Mouse (Mus musculus): ENCODE results near the gene Ntn3. TPM values are rescaled to one million over a fixed set of nuclear protein-coding genes. Genes with fewer than 3 reads are reported as not detected.

Ntn3 gene
- polyA plus RNA-seq, 1 experiment: 0.13 TPM

DNA sequence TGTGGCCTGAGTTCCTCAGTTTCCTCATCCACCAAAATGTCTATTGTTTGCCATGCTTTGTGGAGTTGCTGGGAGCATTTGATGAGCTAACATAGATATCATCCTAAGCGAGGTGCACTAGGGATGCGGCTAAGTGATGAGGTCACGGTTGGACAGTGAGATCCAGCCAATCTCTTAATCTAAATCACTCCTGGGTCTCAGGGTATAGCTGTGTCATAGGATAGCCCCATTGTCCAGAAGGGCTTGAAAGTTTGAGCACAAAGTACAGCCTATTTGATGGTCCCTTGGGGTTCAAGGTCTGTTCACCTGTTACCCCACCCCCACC, 547 bp upstream of the Ntn3 start:
- Histone ChIP-seq H3K4me3 (no peak overlapping the region), H3K27me3 (ENCODE audit: control insufficient read depth, insufficient read depth, insufficient read length) (no peaks in the 10 kb centered on the region), H3K79me2 (ENCODE audit: control insufficient read depth, insufficient read depth) (no peaks in the 10 kb centered on the region), H3K4me2 (ENCODE audit: low read depth) (no peak overlapping the region), H3K36me3 (ENCODE audit: control insufficient read depth, insufficient read depth) (no peaks in the 10 kb centered on the region), H3ac (ENCODE audit: control insufficient read depth, insufficient read length) (no peak overlapping the region)
- TF ChIP-seq SRF (IDR thresholded peaks at IDR 0.05; ENCODE audit: control insufficient read depth, insufficient read length, low read depth) (no peak), CEBPB (IDR thresholded peaks at IDR 0.05; ENCODE audit: insufficient read depth, poor library complexity, severe bottlenecking) (no peak)

DNA sequence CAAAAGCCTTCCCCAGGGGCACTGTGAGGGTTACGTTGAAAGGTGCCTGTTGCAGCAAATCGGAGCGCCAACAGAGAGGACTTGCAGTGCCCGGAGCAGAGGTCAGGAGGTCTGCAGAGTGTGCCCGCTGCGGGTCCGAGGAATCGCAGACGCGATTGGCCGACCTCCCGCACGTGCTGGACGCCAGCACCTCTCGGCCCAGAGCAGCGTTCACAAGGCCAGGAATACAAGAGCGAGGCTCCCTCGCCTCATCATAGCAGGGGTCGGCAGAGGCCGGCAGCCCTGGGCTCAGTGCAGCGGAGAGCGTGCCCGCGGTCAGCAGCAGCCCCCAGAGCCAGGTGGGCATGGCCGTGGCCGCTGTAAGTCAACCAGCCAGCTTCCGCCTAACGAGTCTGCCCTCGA, 689 bp downstream of the Ntn3 start:
- peak overlapping the region; percentile 24 for H3K4me2 ChIP-seq (ENCODE audit: low read depth)
- H3ac ChIP-seq (ENCODE audit: control insufficient read depth, insufficient read length): no peak overlapping the region
- H3K79me2 ChIP-seq (ENCODE audit: control insufficient read depth, insufficient read depth): no peaks in the 10 kb centered on the region
- no peaks in the 10 kb centered on the region for H3K36me3 ChIP-seq (ENCODE audit: control insufficient read depth, insufficient read depth)
- no peak overlapping the region for H3K4me3 ChIP-seq
- TF ChIP-seq TCF3 (IDR thresholded peaks at IDR 0.05; ENCODE audit: insufficient read length, low read depth): no peak
- TF ChIP-seq SRF (IDR thresholded peaks at IDR 0.05; ENCODE audit: control insufficient read depth, insufficient read length, low read depth): no peak
- TF ChIP-seq USF1 (IDR thresholded peaks at IDR 0.05; ENCODE audit: low read depth): no peak
- TF ChIP-seq REST (IDR thresholded peaks at IDR 0.05; ENCODE audit: insufficient read depth, insufficient read length): no peak
- TF ChIP-seq TCF12 (IDR thresholded peaks at IDR 0.05; ENCODE audit: insufficient read depth, poor library complexity, severe bottlenecking): no peak
- no peak for TF ChIP-seq MYOD1 (IDR thresholded peaks at IDR 0.05; ENCODE audit: control insufficient read depth in 1 of 3, insufficient read length in 2 of 3, low read depth in 2 of 3)
- no peaks in the 10 kb centered on the region for H3K27me3 ChIP-seq (ENCODE audit: control insufficient read depth, insufficient read depth, insufficient read length)

- no peaks in the 10 kb centered on the region for H3K79me2 ChIP-seq (ENCODE audit: control insufficient read depth, insufficient read depth)
- TF ChIP-seq MYOG (IDR thresholded peaks at IDR 0.05; ENCODE audit: control insufficient read depth in 1 of 3, insufficient read depth in 1 of 3, insufficient read length in 2 of 3, low read depth in 2 of 3) (no peak), MAX (IDR thresholded peaks at IDR 0.05; ENCODE audit: low read depth) (no peak), TCF3 (IDR thresholded peaks at IDR 0.05; ENCODE audit: insufficient read length, low read depth) (no peak), POLR2AphosphoS2 (IDR thresholded peaks at IDR 0.05; ENCODE audit: insufficient read length, low read depth) (no peak), MYOD1 (IDR thresholded peaks at IDR 0.05; ENCODE audit: control insufficient read depth in 1 of 3, insufficient read length in 2 of 3, low read depth in 2 of 3) (no peak), E2F4 (IDR thresholded peaks at IDR 0.05; ENCODE audit: insufficient read depth) (no peak), SRF (IDR thresholded peaks at IDR 0.05; ENCODE audit: control insufficient read depth, insufficient read length, low read depth) (no peak), USF1 (IDR thresholded peaks at IDR 0.05; ENCODE audit: low read depth) (no peak), POLR2A (IDR thresholded peaks at IDR 0.05; ENCODE audit: insufficient read length, low read depth) (no peak), TCF12 (IDR thresholded peaks at IDR 0.05; ENCODE audit: insufficient read depth, poor library complexity, severe bottlenecking) (no peak), REST (IDR thresholded peaks at IDR 0.05; ENCODE audit: insufficient read depth, insufficient read length) (no peak), CEBPB (IDR thresholded peaks at IDR 0.05; ENCODE audit: insufficient read depth, poor library complexity, severe bottlenecking) (no peak)
- H3K36me3 ChIP-seq (ENCODE audit: control insufficient read depth, insufficient read depth): no peaks in the 10 kb centered on the region
- H3K4me2 ChIP-seq (ENCODE audit: low read depth): no peak overlapping the region
- H3K4me3 ChIP-seq: no peak overlapping the region
- no peak overlapping the region for H3ac ChIP-seq (ENCODE audit: control insufficient read depth, insufficient read length)
- H3K27me3 ChIP-seq (ENCODE audit: control insufficient read depth, insufficient read depth, insufficient read length): no peaks in the 10 kb centered on the region
Measured at GRCm38 (mm10) chr17:24207768-24208640, 1.3 kb downstream of the Ntn3 start.

DNA sequence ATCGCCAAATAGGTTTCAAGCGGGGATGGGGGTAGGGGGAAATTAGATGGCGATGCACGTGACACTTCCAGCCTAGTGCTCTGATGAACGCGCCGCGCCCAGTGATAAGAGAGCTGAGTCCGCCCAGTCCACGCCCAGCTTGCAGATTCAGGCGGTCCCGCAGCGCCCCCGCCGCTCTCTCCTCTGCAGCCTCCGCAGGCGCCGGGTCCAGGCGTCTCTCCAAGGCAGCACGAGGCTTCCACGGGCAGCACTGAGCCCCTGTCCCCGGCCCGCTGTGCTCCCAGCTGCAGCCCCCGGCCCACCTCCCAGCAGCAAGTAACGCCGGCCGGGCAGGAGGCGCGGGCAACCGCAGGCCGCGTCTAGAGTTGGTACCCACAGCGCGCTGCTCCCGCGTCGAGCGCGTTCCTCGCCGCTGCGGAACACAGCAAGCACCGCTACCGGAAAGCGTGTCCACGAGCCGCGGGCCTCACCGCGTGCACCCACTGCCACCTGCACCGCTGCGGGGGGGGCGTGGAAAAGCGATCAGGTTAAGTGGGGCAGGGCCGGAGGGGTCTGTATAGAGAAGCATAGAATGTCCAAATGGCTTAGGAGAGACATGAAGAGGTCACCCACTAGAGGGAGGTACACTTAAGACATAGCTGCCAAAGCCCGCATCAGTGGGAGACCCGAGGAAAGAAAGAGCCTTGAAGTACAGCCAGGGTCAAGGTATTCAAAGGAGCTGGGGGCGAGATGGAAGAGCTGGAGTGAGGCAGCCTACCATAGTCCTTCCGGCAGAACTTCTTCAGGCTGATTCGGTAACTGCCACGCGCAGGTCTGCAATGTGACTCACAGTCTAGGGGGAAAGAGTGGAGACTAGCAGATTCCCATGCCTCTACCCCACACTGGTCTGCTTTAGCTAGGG, 2.6 kb downstream of the Ntn3 start:
- Histone ChIP-seq H3K79me2 (ENCODE audit: control insufficient read depth, insufficient read depth) (no peaks in the 10 kb centered on the region), H3ac (ENCODE audit: control insufficient read depth, insufficient read length) (no peak overlapping the region), H3K27me3 (ENCODE audit: control insufficient read depth, insufficient read depth, insufficient read length) (no peaks in the 10 kb centered on the region), H3K4me2 (ENCODE audit: low read depth) (peak overlapping the region; percentile 99), H3K36me3 (ENCODE audit: control insufficient read depth, insufficient read depth) (no peaks in the 10 kb centered on the region), H3K4me3 (peak overlapping the region; percentile 46)
- no peak for TF ChIP-seq MYOG (IDR thresholded peaks at IDR 0.05; ENCODE audit: control insufficient read depth in 1 of 3, insufficient read depth in 1 of 3, insufficient read length in 2 of 3, low read depth in 2 of 3)
- TF ChIP-seq E2F4 (IDR thresholded peaks at IDR 0.05; ENCODE audit: insufficient read depth): no peak
- no peak for TF ChIP-seq CEBPB (IDR thresholded peaks at IDR 0.05; ENCODE audit: insufficient read depth, poor library complexity, severe bottlenecking)
- TF ChIP-seq POLR2AphosphoS2 (IDR thresholded peaks at IDR 0.05; ENCODE audit: insufficient read length, low read depth): no peak
- TF ChIP-seq TCF12 (IDR thresholded peaks at IDR 0.05; ENCODE audit: insufficient read depth, poor library complexity, severe bottlenecking): no peak

- TF ChIP-seq MYOD1 (IDR thresholded peaks at IDR 0.05; ENCODE audit: control insufficient read depth in 1 of 3, insufficient read length in 2 of 3, low read depth in 2 of 3): no peak
- TF ChIP-seq USF1 (IDR thresholded peaks at IDR 0.05; ENCODE audit: low read depth): peak; percentile 93
- Histone ChIP-seq H3K27me3 (ENCODE audit: control insufficient read depth, insufficient read depth, insufficient read length) (no peaks in the 10 kb centered on the region), H3ac (ENCODE audit: control insufficient read depth, insufficient read length) (peak overlapping the region; percentile 80), H3K4me2 (ENCODE audit: low read depth) (peak overlapping the region; percentile 99), H3K79me2 (ENCODE audit: control insufficient read depth, insufficient read depth) (no peaks in the 10 kb centered on the region), H3K36me3 (ENCODE audit: control insufficient read depth, insufficient read depth) (no peaks in the 10 kb centered on the region), H3K4me3 (peak overlapping the region; percentile 46)
Measured at GRCm38 (mm10) chr17:24205908-24206361, 3.4 kb downstream of the Ntn3 start.

Measured in myocyte (in vitro differentiated cells).